Mouse (Mus musculus): ENCODE measurements around the gene Vwa8. TPM values are rescaled to one million over a fixed set of nuclear protein-coding genes. Genes with fewer than 3 reads are reported as not detected.

The Vwa8 gene
- total and polyA plus RNA-seq, 3 experiments, result 12.4 to 17.5 (median 15.9) TPM

- H3K79me2 ChIP-seq (replicated peaks; ENCODE audit: control insufficient read depth, extremely low read depth, insufficient read depth, poor library complexity, severe bottlenecking), result no peaks in the 10 kb centered on the region
- no peak for DNase-seq (ENCODE audit: extremely low read depth)
- no peak overlapping the region for H3K4me2 ChIP-seq (ENCODE audit: insufficient read depth, low read depth, poor library complexity, severe bottlenecking)
- in situ Hi-C loops (cut with MboI; ENCODE audit: low pct_ligation_motif_present, low pct_unique_long_range_greater_than_20kb, low sequenced_read_pairs), result no loop called here
- H3K4me1 ChIP-seq (ENCODE audit: control insufficient read depth in 1 of 2, insufficient read depth in 2 of 2), result no peaks in the 10 kb centered on the region
- H3K36me3 ChIP-seq (replicated peaks in 1 of 2; ENCODE audit: control insufficient read depth in 1 of 2, insufficient read depth in 1 of 2, low read length in 1 of 2), result peaks cover 6 to 37% of the 10 kb centered on the region in 2 experiments
- H3K4me3 ChIP-seq (replicated peaks in 1 of 3; ENCODE audit: low read depth in 2 of 3, low read length in 2 of 3, poor library complexity in 1 of 3), result no peak overlapping the region
- no peaks in the 10 kb centered on the region for H3K9me3 ChIP-seq (replicated peaks; ENCODE audit: low read length)
- dilution Hi-C loops (cut with MboI; ENCODE audit: extremely low pct_ligation_motif_present, extremely low pct_unique_long_range_greater_than_20kb, low sequenced_read_pairs), result no loop called here
- no peaks in the 10 kb centered on the region for H3K27me3 ChIP-seq (replicated peaks)
- no peak overlapping the region for H3K9ac ChIP-seq (ENCODE audit: insufficient read depth, low read depth)
- TF ChIP-seq NRF1 (IDR thresholded peaks at IDR 0.05; ENCODE audit: low read depth, low read length) (no peak), USF1 (IDR thresholded peaks at IDR 0.05; ENCODE audit: low read depth, low read length) (no peak), MEF2A (IDR thresholded peaks at IDR 0.05; ENCODE audit: borderline replicate concordance, low read depth, low read length) (no peak), POLR2AphosphoS2 (IDR thresholded peaks at IDR 0.05; ENCODE audit: low read depth, low read length) (no peak)
- no peak overlapping the region for H3K27ac ChIP-seq (ENCODE audit: insufficient read depth, low read depth)
Observed at GRCm38 (mm10) chr14:78870036-78870435, 21.2 kb downstream of the Vwa8 start.

GRCm38 (mm10) chr14:78877176-78877575 is 28.3 kb downstream of the Vwa8 start:
- Histone ChIP-seq H3K79me2 (replicated peaks; ENCODE audit: control insufficient read depth, extremely low read depth, insufficient read depth, poor library complexity, severe bottlenecking) (no peaks in the 10 kb centered on the region; the same call in 1 of the 2 replicates), H3K9ac (ENCODE audit: insufficient read depth, low read depth) (no peak overlapping the region), H3K4me2 (ENCODE audit: insufficient read depth, low read depth, poor library complexity, severe bottlenecking) (no peak overlapping the region), H3K9me3 (replicated peaks; ENCODE audit: low read length) (no peaks in the 10 kb centered on the region), H3K4me1 (ENCODE audit: control insufficient read depth in 1 of 2, insufficient read depth in 2 of 2) (peaks cover 0 to 18% of the 10 kb centered on the region in 2 experiments; a peak in 2 of 4 replicates), H3K4me3 (replicated peaks in 1 of 3; ENCODE audit: low read depth in 2 of 3, low read length in 2 of 3, poor library complexity in 1 of 3) (no peak overlapping the region), H3K36me3 (replicated peaks in 1 of 2; ENCODE audit: control insufficient read depth in 1 of 2, insufficient read depth in 1 of 2, low read length in 1 of 2) (peaks cover 0 to 25% of the 10 kb centered on the region in 2 experiments), H3K27ac (ENCODE audit: insufficient read depth, low read depth) (no peak overlapping the region), H3K27me3 (replicated peaks) (no peaks in the 10 kb centered on the region)
- no peak for DNase-seq (ENCODE audit: extremely low read depth)
- dilution Hi-C loops (cut with MboI; ENCODE audit: extremely low pct_ligation_motif_present, extremely low pct_unique_long_range_greater_than_20kb, low sequenced_read_pairs), result no loop called here
- in situ Hi-C loops (cut with MboI; ENCODE audit: low pct_ligation_motif_present, low pct_unique_long_range_greater_than_20kb, low sequenced_read_pairs), result no loop called here
- TF ChIP-seq MAFK (IDR thresholded peaks at IDR 0.05; ENCODE audit: insufficient replicate concordance, low read length) (no peak), SIN3A (IDR thresholded peaks at IDR 0.05; ENCODE audit: low read length) (no peak), EP300 (IDR thresholded peaks at IDR 0.05; ENCODE audit: low read length) (no peak), ZNF384 (IDR thresholded peaks at IDR 0.05; ENCODE audit: low read depth, low read length) (no peak), ELF1 (IDR thresholded peaks at IDR 0.05; ENCODE audit: low read depth, low read length) (no peak), NELFE (IDR thresholded peaks at IDR 0.05; ENCODE audit: low read depth, low read length) (no peak), POLR2A (IDR thresholded peaks at IDR 0.05; ENCODE audit: low read depth, low read length) (no peak), JUND (conservative IDR thresholded peaks at IDR 0.05; ENCODE audit: low read depth, low read length) (no peak), MAX (IDR thresholded peaks at IDR 0.05; ENCODE audit: low read length) (no peak), RAD21 (IDR thresholded peaks at IDR 0.05; ENCODE audit: low read depth, low read length) (no peak), BHLHE40 (IDR thresholded peaks at IDR 0.05; ENCODE audit: low read depth, low read length) (no peak), IRF4 (IDR thresholded peaks at IDR 0.05; ENCODE audit: low read depth, low read length) (no peak), ZKSCAN1 (IDR thresholded peaks at IDR 0.05; ENCODE audit: borderline replicate concordance, low read depth, low read length) (no peak), CHD2 (IDR thresholded peaks at IDR 0.05; ENCODE audit: low read length) (no peak), GABPA (IDR thresholded peaks at IDR 0.05; ENCODE audit: insufficient replicate concordance, low read depth, low read length) (no peak)

Measured in CH12.LX (cell line).